Mouse (Mus musculus) gastrocnemius, postnatal 25 days (tissue): Measurements from ENCODE around the gene Adcy2. TPM values are rescaled to one million over a fixed set of nuclear protein-coding genes. Genes with fewer than 3 reads are reported as not detected.

Experiments
- DNase-seq: peaks from one replicate; pipeline ENCODE4 v3.0.0; 2022
- total RNA-seq, 2 experiments: library from RNA; stranded (reverse); gene quantifications; 1 replicate in 1 of 2; 2 replicates in 1 of 2; pipeline ENCODE4 v1.2.3; 2021

The Adcy2 gene
- total RNA-seq, 2 experiments from 2014 or later: 23.2 to 31.4 TPM

DNA sequence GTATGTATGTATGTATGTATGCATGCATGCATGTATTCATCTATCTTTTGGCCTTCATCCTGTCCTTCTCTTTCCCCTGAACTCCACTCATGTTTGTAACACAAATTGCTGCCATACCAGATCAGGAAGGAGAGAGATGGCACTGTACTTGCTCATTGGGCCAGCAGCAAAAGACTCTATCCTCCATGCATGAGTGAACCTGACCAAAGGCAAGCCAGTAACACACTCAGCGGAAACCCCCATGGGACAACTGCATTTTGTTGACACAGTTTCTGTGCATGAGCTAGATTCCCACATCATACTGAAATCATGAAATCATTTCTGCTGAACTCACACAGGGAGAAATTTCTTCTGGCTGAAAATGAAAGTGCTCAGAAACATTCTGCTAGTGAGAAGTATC is 172.9 kb downstream of the Adcy2 start:
- no peak for DNase-seq

GRCm38 (mm10) chr13:68820858-68821579 is 178.3 kb downstream of the Adcy2 start:
- peak; percentile 9 for DNase-seq

GRCm38 (mm10) chr13:68815704-68816477 is 183.4 kb downstream of the Adcy2 start:
- DNase-seq: no peak

DNA sequence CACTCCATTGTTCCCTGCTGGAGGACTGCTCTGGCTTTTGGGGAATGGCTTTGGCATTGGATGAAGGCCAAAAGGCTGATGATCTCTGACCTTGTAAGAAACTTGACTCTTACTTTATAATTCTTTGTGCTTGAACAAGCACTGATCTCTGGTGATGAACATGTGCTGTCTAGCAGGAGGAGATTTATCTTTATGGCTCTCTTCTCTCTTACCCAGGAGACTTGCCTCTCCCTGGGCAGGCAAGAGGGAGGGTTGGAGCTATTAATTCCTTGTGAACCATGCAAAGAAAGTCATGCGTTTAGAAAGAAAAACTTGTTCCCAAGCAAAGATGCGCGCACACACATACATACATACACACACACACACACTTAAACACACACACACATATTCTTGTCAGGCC is 188.2 kb downstream of the Adcy2 start:
- no peak for DNase-seq

DNA sequence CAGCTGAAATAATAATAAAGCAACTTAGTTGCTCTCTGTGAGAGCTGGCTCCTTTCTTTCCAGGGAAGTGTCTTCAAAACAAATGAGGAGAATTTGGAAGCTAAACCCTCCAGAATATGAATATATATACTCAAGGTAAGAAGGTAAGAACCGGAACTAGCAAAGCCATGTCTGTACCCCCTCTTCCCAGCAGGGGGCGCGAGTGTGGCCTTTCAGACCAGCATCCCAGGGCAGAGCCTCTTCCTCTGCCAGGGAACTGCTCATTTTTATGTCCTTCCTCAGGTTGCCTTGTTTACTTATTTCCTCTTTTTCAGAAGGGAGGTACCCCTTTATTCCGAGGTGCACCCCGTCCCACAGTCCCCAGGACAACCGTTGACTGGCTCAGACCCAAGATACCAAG is 199.6 kb downstream of the Adcy2 start:
- DNase-seq: no peak

- peak; percentile 76 for DNase-seq
These were observed 206.1 kb downstream of the Adcy2 start for GRCm38 (mm10) chr13:68793286-68793685.

DNA sequence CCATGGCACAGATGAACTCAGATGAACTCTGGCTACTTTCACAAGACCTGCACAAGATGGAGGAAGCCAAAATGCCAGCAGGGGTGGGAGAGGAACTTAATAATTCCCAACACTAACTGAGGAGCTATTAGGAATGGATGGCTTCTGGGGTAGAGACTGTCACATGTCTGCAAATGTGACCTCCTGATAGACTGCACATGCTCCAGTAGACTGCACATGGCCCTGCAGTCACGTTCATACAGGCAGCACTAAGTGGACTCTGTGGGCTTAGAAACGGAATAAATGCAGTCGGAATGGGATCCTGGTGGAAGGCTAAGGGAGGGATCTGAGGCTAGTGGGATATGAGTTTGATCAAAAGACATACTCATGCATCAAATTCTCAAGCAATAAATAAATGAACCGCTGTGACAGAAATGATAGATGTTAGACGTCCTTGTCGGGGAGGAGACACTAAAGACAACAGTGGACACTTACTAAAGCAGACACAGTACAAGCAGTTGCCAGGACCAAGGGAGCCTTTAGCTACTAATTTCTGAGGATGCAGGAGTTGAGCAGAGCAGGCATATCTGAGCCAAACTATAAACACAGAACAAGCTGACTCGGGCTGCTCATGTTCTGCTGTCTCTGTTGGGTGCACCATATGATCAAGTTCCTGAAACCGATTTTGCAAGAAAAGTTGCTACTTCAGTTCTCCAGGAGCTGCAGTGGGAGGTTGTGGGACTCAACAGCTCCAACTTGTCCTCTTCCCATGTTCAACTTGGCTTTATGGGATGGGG is 211.9 kb downstream of the Adcy2 start:
- no peak for DNase-seq

- DNase-seq: no peak
These were observed 216.2 kb downstream of the Adcy2 start for GRCm38 (mm10) chr13:68783096-68783495.

GRCm38 (mm10) chr13:68778011-68778672 is 221.2 kb downstream of the Adcy2 start:
- no peak for DNase-seq

GRCm38 (mm10) chr13:68773599-68774211 is 225.6 kb downstream of the Adcy2 start:
- DNase-seq: no peak

DNA sequence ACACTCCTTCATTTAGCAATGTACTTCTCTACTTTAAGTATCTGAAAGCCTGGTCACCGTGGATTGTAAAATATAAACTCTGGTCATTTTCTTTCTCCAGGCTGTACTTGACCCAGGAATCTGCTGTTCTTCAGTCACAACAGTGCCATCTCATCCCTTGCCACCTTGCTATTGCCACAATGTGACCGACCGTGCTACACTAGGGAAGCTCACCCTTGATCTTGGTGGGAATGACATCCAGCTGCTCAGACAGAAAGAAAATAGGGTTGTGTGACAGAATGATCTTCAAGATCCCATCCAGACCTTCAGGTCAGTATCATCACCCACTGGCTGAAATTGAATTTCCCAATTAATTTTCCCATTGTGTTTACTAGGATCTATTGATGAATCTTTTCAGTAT is 230.8 kb downstream of the Adcy2 start:
- no peak for DNase-seq

DNA sequence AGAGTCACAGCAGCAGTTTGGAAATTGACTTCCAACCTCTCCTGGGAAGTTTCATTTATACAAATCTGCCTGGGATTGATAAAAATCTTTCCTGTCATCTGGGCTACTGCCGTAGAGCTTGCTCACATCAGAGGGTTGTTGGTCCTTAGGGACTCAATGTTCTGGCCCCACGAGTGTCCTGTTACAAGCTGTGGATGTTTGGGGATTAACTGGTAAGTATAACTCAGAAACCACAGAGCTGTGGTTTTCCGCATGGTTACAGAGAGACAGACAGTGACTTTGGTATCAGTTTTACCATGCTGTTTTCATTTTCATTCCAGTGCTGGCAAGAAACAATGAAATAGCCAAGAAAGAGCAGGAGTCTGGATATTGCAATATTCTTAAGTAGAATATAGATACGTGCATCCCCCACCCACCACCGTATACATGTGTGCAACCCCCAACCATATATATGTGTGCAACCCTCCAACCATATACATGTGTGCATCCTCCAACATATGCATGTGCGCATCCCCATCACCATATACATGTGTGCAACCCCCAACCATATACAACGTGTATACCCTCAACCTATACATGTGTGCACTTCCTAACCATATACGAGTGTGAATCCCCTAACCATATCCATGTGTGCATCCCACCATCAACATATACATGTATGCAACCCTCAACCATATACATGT is 233.3 kb downstream of the Adcy2 start:
- DNase-seq: peak; percentile 14

GRCm38 (mm10) chr13:68764614-68765013 is 234.7 kb downstream of the Adcy2 start:
- DNase-seq: no peak

DNA sequence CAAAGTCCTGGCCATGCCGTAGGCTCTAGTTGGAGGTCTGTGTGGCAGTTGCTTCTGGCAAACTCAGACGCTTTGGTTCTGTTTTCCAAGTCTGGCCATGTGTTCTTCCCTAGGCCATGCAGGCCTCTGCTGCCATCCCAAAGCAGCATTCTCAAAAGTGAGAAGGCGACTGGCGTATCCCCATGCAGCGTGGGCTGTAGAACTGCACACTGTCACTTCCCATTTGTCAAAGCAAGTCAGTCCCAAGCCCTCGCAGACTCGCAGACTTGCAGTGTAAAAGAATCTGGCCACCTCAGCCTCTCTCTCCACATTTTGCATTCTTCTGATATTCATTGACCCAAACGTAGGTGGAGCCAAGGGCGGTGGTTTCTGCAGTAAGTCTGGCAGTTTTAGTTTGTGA is 249.5 kb downstream of the Adcy2 start:
- DNase-seq: peak; percentile 9

GRCm38 (mm10) chr13:68749370-68749769 is 250.0 kb downstream of the Adcy2 start:
- DNase-seq: no peak

DNA sequence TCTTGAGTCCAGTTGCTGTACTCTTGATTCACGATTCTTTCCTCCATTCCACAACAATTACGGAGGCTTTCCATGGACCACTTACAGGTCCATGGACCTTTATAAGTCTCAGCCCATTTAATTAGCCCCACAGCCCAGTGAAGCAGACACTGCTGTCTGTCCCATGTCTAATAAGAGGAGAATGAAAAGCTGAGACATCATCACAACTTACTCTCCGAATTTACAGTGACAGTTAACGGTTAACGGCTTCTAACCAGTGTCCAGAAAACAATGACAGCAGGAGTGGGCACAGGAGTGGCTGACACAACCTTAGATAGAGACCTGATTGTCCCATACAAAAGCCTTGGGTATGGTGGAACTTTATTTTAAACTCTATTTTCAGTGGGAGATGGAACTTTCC is 253.9 kb downstream of the Adcy2 start:
- no peak for DNase-seq

DNA sequence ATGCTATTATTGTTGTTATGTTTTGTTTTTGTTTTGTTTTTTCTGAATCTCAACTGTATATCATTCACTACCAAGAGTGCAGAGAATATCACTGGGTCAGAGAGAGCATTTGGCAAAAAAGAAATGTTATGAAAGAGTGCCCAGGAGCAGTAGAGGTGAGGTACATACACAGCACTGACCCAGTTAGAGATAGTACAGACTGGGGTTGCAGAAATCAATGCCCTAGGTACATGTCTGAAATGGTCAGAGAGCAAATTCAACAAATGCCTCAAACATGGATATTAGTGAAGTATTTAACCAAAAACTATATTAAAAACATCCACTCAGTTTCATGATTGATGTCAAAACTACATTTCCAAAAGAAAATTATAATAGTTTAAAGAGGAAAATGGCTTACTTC is 286.7 kb downstream of the Adcy2 start:
- DNase-seq: no peak

DNA sequence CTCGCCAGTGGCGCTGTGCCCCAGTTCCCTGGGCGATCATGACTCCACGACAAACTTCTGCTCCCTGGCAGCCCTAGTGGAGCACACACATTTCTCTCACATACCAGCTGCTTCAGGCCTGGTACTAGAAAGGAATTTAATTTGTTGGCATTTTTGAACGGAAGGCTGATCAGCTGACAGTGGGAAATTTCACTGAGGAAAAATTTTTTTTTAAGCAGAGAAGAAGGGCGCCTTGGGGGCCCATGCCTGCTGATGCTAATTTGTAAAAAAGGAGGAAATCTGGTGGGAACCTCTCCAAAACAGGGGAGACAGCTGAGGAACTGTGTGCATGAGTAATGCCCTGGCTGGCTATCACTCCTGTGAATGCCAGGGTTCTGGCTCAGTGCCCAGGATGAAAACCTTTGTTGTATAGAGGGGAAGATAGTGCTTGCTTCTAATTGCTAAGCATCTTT is 292.0 kb downstream of the Adcy2 start:
- no peak for DNase-seq

GRCm38 (mm10) chr13:68684919-68685318 is 314.4 kb downstream of the Adcy2 start:
- no peak for DNase-seq

DNA sequence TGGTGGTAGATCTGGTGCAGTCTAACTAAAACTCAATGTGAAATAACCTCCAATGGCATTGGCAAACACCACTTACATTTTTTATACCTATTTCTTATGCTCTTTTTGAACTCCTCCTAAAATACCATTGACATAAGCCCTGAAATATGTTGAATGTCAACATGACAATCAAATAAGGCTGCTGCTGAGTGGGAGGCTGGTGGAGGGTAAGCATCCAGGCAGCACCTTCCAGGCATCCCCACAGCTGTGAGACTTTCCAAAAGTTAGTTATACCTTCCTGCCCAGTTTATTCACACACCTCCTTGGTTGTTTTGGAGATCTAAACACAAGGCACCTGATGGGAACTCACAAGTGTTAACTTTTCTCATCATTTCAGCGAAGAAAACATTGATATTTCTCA is 318.9 kb downstream of the Adcy2 start:
- DNase-seq: no peak

GRCm38 (mm10) chr13:68642786-68643185 is 356.6 kb downstream of the Adcy2 start:
- no peak for DNase-seq
